Mouse (Mus musculus): Measurements from ENCODE around the gene Erbb2.
A peak's percentile ranks its signal among the peaks of the same experiment; 100 is the strongest.

The Erbb2 gene

GRCm38 (mm10) chr11:98385638-98386585 lies 26.4 kb upstream of the Erbb2 start, which contains the start of gene Pnmt:
Gene Pnmt (plus strand): TSS chr11:98386450.
- DNase-seq (ENCODE audit: low spot score): no peak

- DNase-seq (ENCODE audit: low spot score): no peak
Observed at GRCm38 (mm10) chr11:98386596-98386995, 25.7 kb upstream of the Erbb2 start.

GRCm38 (mm10) chr11:98387056-98387577 lies 25.2 kb upstream of the Erbb2 start:
- DNase-seq (ENCODE audit: low spot score): no peak

- DNase-seq (ENCODE audit: low spot score): no peak
Observed at GRCm38 (mm10) chr11:98388282-98388681, 24.0 kb upstream of the Erbb2 start.

- DNase-seq (ENCODE audit: low spot score): peak; percentile 61
Observed at GRCm38 (mm10) chr11:98389221-98389780, 23.0 kb upstream of the Erbb2 start.

GRCm38 (mm10) chr11:98390141-98390540 lies 22.1 kb upstream of the Erbb2 start:
- DNase-seq (ENCODE audit: low spot score): no peak

- no peak for DNase-seq (ENCODE audit: low spot score)
Observed at GRCm38 (mm10) chr11:98392034-98392433, 20.2 kb upstream of the Erbb2 start.

- no peak for DNase-seq (ENCODE audit: low spot score)
Observed at GRCm38 (mm10) chr11:98392645-98393044, 19.6 kb upstream of the Erbb2 start.

GRCm38 (mm10) chr11:98393317-98393716 lies 19.0 kb upstream of the Erbb2 start:
- no peak for DNase-seq (ENCODE audit: low spot score)

- no peak for DNase-seq (ENCODE audit: low spot score)
Observed at GRCm38 (mm10) chr11:98394301-98394700, 18.0 kb upstream of the Erbb2 start.

GRCm38 (mm10) chr11:98395041-98395440 lies 17.2 kb upstream of the Erbb2 start:
- no peak for DNase-seq (ENCODE audit: low spot score)

- no peak for DNase-seq (ENCODE audit: low spot score)
Observed at GRCm38 (mm10) chr11:98397946-98398345, 14.3 kb upstream of the Erbb2 start.

- peak; percentile 82 for DNase-seq (ENCODE audit: low spot score)
Observed at GRCm38 (mm10) chr11:98400161-98400726, 12.0 kb upstream of the Erbb2 start, which contains the start of gene Pgap3. Gene Pgap3 (minus strand): TSS chr11:98400490.

GRCm38 (mm10) chr11:98400816-98401215 lies 11.5 kb upstream of the Erbb2 start:
- no peak for DNase-seq (ENCODE audit: low spot score)

- no peak for DNase-seq (ENCODE audit: low spot score)
Observed at GRCm38 (mm10) chr11:98406621-98407020, 5.6 kb upstream of the Erbb2 start.

- DNase-seq (ENCODE audit: low spot score): no peak
Observed at GRCm38 (mm10) chr11:98408872-98409271, 3.4 kb upstream of the Erbb2 start.

GRCm38 (mm10) chr11:98409341-98409822 lies 2.9 kb upstream of the Erbb2 start:
- DNase-seq (ENCODE audit: low spot score): no peak

GRCm38 (mm10) chr11:98412797-98413301 lies 579 bp downstream of the Erbb2 start:
- DNase-seq (ENCODE audit: low spot score): no peak

GRCm38 (mm10) chr11:98413731-98414130 lies 1.5 kb downstream of the Erbb2 start:
- DNase-seq (ENCODE audit: low spot score): no peak

GRCm38 (mm10) chr11:98414162-98414561 lies 1.9 kb downstream of the Erbb2 start:
- no peak for DNase-seq (ENCODE audit: low spot score)

GRCm38 (mm10) chr11:98417074-98417473 lies 4.8 kb downstream of the Erbb2 start:
- DNase-seq (ENCODE audit: low spot score): no peak

- no peak for DNase-seq (ENCODE audit: low spot score)
Observed at GRCm38 (mm10) chr11:98418273-98418672, 6.0 kb downstream of the Erbb2 start.
